Mouse (Mus musculus): Measurements from ENCODE around the gene Golga5.
A peak's percentile ranks its signal among the peaks of the same experiment; 100 is the strongest.

Golga5 gene

DNA sequence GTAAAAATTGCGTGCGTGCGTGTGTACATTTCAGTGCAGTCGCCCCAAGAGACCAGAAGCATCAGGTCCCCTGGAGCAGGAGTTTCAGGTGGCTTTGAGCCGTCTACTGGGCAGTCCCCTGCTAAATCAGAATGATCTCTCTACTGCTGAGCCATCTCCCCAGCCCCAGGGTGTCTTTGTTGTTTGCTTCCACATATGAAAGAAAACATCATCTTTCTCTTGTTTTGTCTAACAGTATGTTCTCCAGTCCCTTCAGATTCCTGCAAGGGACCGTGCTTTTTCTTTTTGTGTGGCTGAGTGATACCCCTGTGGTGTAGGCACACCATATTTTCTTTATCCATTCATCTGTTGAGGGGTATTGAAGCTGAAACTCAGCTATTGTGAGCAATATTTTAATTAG lies 45.8 kb downstream of the Golga5 start:
- no peak for DNase-seq

DNA sequence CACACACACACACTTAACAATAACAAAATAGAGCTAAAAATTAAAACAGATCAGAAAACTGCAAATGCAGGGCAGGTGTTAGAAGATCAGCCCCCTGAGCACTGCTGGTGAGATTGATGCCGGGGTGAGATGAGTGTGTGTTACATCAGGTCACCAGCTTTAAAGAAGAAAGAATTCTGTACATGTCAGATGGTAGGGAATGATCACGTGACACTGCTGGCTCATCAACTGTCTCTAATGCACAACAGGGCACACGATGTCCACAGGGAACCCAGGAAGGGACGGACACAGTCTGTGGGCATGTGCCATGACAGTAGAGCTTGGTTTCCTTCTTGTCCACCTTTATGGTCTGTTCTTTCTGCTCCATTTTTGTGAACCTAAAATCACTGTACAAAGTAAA lies 47.2 kb downstream of the Golga5 start:
- no peak for DNase-seq

DNA sequence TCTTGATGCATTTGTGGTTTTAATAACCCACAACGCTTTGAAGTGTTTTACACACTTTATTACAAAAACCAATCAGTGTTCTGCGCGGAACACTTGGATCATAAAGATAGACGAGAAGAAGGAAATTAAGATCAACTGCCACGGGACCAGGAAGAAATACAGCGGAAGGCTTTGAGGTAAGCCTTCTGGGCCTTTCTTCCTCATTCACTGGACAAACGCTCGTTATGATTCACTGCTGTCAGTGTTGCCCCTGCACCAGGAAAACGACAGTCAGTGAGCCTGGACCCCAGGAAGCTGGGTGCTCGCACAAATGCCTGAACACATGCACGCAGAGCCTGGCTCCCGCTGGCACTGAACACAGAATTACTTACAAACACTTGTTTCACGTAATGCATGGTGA lies 48.7 kb downstream of the Golga5 start:
- no peak for DNase-seq

DNA sequence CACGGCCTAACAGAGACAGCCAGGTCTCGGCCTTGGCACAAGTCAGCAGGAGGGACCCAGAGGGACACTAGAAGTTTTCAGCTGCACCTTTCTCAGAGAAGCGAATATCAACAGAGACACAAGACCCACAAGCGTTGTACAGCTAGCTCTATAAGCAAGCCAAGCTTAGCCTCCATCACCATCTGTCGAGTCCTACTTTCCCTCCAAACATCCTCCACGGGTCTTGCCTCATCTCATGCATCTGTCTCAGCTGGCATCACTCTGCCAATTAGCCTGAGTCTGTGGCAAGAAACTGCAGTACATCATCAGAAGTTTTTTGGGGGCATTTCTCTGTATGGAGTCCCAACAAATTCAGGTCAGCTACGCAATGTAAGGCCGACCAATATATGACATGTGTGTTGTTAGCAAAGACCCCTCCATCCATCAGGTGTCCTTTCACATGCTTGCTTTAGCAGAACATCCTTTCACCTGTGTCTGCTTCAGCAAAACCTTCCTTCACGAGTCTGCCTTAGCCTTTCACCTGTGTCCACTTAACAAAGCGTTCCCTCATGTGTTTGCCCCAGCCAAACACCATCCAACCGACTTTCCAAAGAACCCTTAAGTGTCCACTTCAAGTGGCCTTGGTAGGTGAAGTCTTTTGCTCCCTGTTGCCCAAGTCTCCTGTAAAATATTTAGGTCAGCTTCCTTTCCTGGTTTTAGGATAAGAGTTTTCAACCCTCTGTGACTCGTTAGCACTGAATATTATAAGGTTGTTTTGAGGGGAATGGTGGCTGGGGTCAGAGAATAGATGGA lies 51.2 kb downstream of the Golga5 start:
- DNase-seq, result no peak

DNA sequence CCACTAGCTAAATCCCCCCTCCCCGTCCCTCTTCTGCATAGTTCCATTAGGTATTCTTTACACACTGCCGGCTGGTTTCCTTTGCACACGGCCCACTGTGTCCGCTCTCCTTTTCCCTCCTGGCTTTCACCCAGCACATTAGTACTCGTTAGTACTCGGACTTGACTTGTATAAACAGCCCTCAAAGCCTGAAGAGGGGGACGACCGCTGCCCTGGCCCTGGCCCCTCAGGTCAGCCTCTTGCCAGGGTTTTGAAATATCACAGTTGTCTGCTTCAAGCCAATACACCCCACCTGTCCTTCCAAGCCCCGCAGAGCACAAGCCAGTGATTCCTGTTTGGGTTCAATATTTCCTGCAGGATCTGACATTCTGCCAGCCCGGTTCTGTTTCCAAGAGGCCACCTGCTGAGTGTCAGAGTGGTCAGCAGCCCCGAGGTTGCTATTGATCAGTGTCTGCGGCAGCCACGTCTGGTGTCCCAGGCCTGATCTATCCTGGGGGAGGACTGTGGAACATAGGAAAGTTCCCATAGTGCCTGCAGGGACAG lies 52.9 kb downstream of the Golga5 start:
- DNase-seq, result no peak

DNA sequence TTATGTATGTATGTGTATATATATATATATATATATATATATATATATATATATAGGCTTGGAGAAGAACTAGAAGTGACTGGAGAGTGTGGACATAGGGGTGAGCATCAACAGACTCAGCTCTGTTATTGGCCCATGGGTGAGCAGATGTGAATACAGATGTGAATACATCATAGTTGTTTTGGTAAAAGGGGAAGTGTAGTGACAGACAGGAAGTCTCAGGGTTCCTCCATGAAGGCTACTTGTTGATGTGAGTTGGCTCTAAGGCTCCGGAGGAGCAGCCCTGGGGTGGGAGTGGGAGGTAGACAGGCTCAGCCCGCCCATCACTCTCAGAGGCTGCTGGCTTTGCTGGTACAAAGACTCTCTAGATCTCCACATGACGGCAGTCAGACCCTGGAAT lies 55.3 kb downstream of the Golga5 start:
- peak; percentile 4 to 5 for DNase-seq

DNA sequence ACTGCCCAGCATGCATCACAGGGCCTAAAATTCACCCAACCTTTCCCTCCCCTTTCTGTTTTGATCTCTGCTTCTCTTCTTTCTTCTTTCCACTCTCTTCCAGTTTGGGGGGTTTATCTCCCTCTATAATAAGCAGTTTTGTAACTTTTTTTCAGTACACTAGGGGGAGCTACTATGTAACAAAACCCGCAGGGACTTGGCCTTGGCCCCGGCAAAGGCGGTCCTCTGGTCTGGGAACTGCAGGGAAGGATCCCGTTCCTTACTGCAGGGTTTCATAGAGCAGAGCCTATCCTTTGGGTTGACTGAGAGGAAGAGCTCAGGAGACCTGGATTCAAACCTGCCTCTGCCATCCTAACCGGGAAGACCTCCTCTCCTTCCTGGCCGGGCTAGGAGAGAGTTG lies 55.8 kb downstream of the Golga5 start:
- DNase-seq, result no peak

DNA sequence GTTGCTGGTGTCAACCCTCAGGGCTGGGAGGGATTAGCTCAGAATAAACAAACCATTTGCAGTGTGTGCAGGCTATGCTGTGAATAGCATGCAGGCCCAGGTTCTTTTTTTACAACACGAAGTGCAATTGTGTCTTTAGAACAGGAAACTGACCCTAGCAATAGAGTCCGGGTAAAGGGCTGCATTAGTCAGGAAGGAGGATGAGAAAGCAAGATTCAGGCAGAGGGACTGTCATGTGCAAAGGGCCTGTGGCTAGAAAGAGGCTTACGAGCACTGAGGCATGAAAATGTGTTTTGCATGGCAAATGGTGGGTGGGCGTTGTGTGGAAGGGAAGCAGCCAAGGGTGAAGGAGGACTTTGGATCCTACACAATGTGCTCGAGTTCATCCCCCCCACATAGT lies 59.1 kb downstream of the Golga5 start:
- no peak for DNase-seq

DNA sequence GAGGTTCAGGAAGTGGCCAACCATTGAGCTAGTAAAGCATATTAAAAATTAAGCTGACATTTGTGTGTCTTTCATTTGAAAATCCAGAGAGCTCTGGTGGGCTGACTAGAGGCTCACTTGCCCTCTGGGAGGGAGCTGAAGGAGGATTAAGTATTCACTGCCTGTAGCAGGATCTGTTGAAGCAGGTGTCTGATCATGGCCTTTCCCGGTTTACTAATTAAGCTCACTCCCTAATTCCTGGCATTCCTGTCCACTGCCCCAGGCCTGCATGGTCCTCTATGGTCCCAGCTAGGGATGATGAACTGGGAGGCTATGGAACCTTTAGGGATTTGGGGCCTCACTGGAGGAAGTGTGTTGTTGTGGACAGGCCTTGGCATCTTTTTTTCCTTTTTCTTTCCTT lies 66.9 kb downstream of the Golga5 start:
- DNase-seq, result no peak

DNA sequence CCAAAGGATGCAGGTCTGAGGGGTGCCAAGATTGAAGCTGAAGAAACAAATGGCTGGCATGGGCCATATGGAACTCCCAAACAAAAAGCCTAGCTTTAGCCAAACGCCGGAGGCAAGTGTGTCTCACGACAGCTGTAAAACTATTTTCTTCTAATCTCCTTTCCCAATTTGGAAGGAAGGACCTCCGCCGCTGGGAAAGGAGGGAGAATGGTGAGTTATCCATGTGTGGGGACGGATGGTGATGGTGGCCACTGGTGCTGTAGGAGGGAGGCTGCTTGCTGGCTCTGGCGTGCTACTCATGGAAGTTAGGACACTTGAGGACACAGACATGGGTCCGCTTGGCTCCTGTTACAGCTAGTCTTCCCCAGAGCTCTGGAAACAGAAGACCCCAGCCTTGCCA lies 71.3 kb downstream of the Golga5 start:
- DNase-seq, result no peak

DNA sequence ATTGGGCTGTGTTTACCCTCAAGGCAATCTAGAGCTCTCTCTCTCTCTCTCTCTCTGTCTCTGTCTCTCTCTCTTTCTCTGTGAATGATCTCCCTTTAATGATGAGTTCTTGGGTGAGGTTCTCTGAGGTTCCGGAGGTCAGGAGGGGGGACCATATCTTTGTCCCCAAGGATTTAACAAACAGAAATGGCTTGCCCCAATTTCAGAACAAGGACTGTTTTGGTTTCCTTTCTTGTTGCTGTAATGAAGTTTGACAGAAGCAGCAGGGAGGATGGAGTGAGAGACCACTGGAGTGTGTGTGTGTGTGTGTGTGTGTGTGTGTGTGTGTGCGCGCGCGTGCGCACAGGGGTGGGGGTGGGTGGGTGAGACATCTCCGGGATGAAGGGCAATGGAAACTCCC lies 72.2 kb downstream of the Golga5 start:
- no peak for DNase-seq

DNA sequence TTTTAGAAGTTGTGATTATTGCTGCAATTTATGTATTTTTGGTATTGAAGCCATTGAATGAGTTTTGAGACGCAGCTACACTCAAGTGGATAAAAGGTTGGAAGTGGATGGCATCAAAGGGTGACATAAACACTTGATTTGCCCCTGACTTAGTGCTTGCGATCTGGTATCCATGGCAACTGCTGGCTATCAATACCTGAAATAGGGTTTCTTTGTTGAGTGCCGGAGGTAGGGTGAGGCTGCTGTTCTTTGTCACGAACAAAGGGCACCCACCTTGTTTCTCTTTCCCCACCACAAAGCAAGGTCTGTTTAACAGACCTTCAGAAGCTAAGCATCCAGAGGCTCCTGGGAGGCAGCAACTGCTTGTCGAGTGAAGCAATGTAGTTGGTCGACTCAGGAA lies 76.2 kb downstream of the Golga5 start:
- no peak for DNase-seq
